Mouse (Mus musculus) left cerebral cortex, postnatal 25 days (tissue): ENCODE measurements at regions not wholly inside any gene's neighbourhood (a gene's known extent, or its start where the extent isn't known, plus 50 kb on each side); places are given as distances from the start of the nearest gene placed in this dataset.

Experiments used
- DNase-seq, 2 experiments: peaks; one replicate each; pipeline ENCODE4 v3.0.0; 2022; ENCODE audit warnings: low spot score in 2 of 2, mixed read lengths in 1 of 2
- intact Hi-C: fragments of 180-260 bp; cut with DNase I; formaldehyde crosslinking; loops from one replicate; pipeline ENCODE4 v1.15.1; 2025

GRCm38 (mm10) chr1:73857497-73857896, 266.8 kb downstream of the Tns1 start:
- intact Hi-C loops = no loop called here
- DNase-seq = no peak

- intact Hi-C loops = no loop called here
- no peak for DNase-seq
Measured at GRCm38 (mm10) chr1:73856811-73857210, 267.4 kb downstream of the Tns1 start.

GRCm38 (mm10) chr1:73855306-73855705, 268.9 kb downstream of the Tns1 start:
- DNase-seq = no peak
- intact Hi-C loops = no loop called here

- no peak for DNase-seq
- intact Hi-C loops = no loop called here
Measured at GRCm38 (mm10) chr1:73853851-73854250, 270.4 kb downstream of the Tns1 start.

GRCm38 (mm10) chr1:73850173-73851014, 273.9 kb downstream of the Tns1 start:
- DNase-seq = no peak
- intact Hi-C loops = no loop called here

- intact Hi-C loops = no loop called here
- DNase-seq = no peak
Measured at GRCm38 (mm10) chr1:73848370-73848769, 275.9 kb downstream of the Tns1 start.

GRCm38 (mm10) chr1:73847126-73847525, 277.1 kb downstream of the Tns1 start:
- DNase-seq = no peak
- intact Hi-C loops = no loop called here

GRCm38 (mm10) chr1:73845115-73845514, 279.1 kb downstream of the Tns1 start:
- no peak for DNase-seq
- intact Hi-C loops = no loop called here

GRCm38 (mm10) chr1:73844574-73844973, 279.7 kb downstream of the Tns1 start:
- intact Hi-C loops = no loop called here
- peak in 1 of 2 experiments; percentile 51 for DNase-seq

GRCm38 (mm10) chr1:73839351-73839750, 284.9 kb downstream of the Tns1 start:
- DNase-seq = no peak
- intact Hi-C loops = no loop called here

GRCm38 (mm10) chr1:73836680-73837079, 287.6 kb downstream of the Tns1 start:
- no peak for DNase-seq
- intact Hi-C loops = no loop called here

GRCm38 (mm10) chr1:73834566-73834965, 289.7 kb downstream of the Tns1 start:
- DNase-seq = no peak
- intact Hi-C loops = no loop called here

- intact Hi-C loops = no loop called here
- DNase-seq = no peak
Measured at GRCm38 (mm10) chr1:73830486-73831132, 293.6 kb downstream of the Tns1 start.

- peak in 1 of 2 experiments; percentile 6 for DNase-seq
- intact Hi-C loops = loop anchor here (5.0 to 10.0 kb wide), 2 partner anchors 212 to 554 kb away; no protein-coding TSS in a partner anchor
Measured at GRCm38 (mm10) chr1:73828996-73829395, 295.3 kb downstream of the Tns1 start.

- intact Hi-C loops = loop anchor here (1.0 to 10.0 kb wide), 4 partner anchors 209 to 1108 kb away; no protein-coding TSS in a partner anchor
- DNase-seq = peak; percentile 89 to 92
Measured at GRCm38 (mm10) chr1:73826243-73826930, 297.9 kb downstream of the Tns1 start.

- intact Hi-C loops = loop anchor here (5.0 to 10.0 kb wide), 2 partner anchors 207 to 550 kb away; no protein-coding TSS in a partner anchor
- DNase-seq = no peak
Measured at GRCm38 (mm10) chr1:73824406-73825184, 299.7 kb downstream of the Tns1 start.

GRCm38 (mm10) chr1:73823726-73824125, 300.5 kb downstream of the Tns1 start:
- no peak for DNase-seq
- intact Hi-C loops = loop anchor here (10.0 kb wide), 1 partner anchor 549 kb away; no protein-coding TSS in a partner anchor

GRCm38 (mm10) chr1:73822616-73823015, 301.6 kb downstream of the Tns1 start:
- intact Hi-C loops = loop anchor here (10.0 kb wide), 1 partner anchor 548 kb away; no protein-coding TSS in a partner anchor
- DNase-seq = no peak

- DNase-seq = no peak
- intact Hi-C loops = loop anchor here (10.0 kb wide), 1 partner anchor 546 kb away; no protein-coding TSS in a partner anchor
Measured at GRCm38 (mm10) chr1:73820701-73821100, 303.5 kb downstream of the Tns1 start.
